Mouse (Mus musculus) megakaryocyte, embryonic 14.5 days (primary cell): ENCODE results near the gene Gm42669. TPM values are rescaled to one million over a fixed set of nuclear protein-coding genes. Genes with fewer than 3 reads are reported as not detected.

Experiments
- H3K27me3 ChIP-seq: replicated peaks from 2 replicates; pipeline ENCODE3; 2012; ENCODE audit warnings: inconsistent platforms
- H3K36me3 ChIP-seq: replicated peaks from 2 replicates; pipeline ENCODE3; 2012; ENCODE audit warnings: low read length, inconsistent platforms, mixed read lengths
- H3K4me1 ChIP-seq: 2 replicates; pipeline ENCODE4 v1.6.1; 2012; ENCODE audit warnings: inconsistent platforms
- H3K4me3 ChIP-seq: replicated peaks from 2 replicates; pipeline ENCODE3; 2012; ENCODE audit warnings: moderate library complexity, mild to moderate bottlenecking, inconsistent platforms
- H3K9me3 ChIP-seq: 2 replicates; pipeline ENCODE4 v1.6.1; 2012; ENCODE audit warnings: inconsistent platforms
- FLI1 ChIP-seq: IDR thresholded peaks from 2 replicates; pipeline ENCODE4 v1.6.1; 2012; ENCODE audit warnings: low read length, inconsistent platforms, mixed read lengths
- GATA1 ChIP-seq: IDR thresholded peaks from 3 replicates; pipeline ENCODE4 v1.6.1; 2012; ENCODE audit warnings: mixed read lengths, low read length, inconsistent platforms, borderline replicate concordance
- polyA plus RNA-seq: library from polyadenylated mRNA; stranded (reverse); fragments of >175 nt; gene quantifications from 2 replicates; pipeline ENCODE4 v1.2.3, GENCODE M21; 2012; ENCODE audit warnings: low replicate concordance; ENCODE audit not compliant: insufficient read depth

Gene Gm42669
- 0.25 TPM in 1 of 2 replicates, not detected in the other for polyA plus RNA-seq

- Histone ChIP-seq H3K27me3 (no peaks in the 10 kb centered on the region), H3K4me3 (no peak within 1 kb of the TSS), H3K4me1 (peaks cover 10% of the 10 kb centered on the region), H3K36me3 (peaks cover 25% of the 10 kb centered on the region), H3K9me3 (no peaks in the 10 kb centered on the region)
- TF ChIP-seq GATA1 = no peak
- no peak for TF ChIP-seq FLI1
Measured at GRCm38 (mm10) chr5:107507321-107507720, at the start of gene Gm42669. Gm42669 (plus strand) TSS chr5:107507621.

DNA sequence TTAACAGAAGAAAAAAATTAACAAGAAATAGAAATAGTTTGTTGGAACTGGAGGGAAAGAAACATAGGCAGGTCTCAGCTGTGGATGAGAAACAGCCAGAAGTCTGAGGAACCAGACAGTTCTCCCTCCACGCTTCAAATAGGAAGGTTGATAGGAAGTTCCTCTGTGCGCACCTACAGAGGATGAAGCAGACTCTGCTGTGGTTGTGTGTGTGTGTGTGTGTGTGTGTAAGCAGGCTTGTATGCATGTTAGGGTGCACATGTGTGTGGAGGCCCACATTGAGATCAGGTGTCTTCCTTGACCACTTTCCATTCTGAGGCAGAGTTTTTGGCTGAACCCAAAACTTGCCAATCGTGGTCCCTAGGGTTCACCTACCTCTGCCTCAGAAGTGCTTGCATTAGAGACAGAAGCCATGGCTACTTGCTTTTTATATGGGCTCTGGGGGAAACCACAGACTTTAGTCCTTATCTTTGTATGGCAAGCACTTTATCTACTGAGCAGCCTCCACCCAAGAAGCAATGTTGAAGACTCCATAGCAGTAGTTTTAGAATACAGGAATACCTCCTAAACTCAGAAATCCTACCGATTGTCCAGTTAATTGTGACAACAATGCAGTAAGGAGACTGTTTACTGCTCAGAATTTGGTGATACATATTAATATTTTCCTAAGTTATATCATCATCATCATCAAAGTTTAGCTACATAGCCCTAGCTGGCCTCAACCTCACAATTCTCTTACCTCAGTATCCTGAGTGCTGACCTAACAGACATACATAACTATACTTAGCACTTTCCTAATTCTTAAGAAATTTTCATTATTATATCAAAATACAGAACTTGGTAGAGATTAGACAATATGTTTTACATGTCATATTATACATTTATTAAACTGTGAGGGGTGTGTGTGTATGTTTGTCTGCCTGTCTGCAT is 45.0 kb upstream of the Gm42669 start:
- no peak for TF ChIP-seq FLI1
- no peak for TF ChIP-seq GATA1
- Histone ChIP-seq H3K9me3 (no peaks in the 10 kb centered on the region), H3K4me3 (peak overlapping the region; percentile 38)

GRCm38 (mm10) chr5:107466501-107466900 is 40.9 kb upstream of the Gm42669 start:
- TF ChIP-seq GATA1 (no peak), FLI1 (no peak)
- H3K4me1 ChIP-seq = peaks cover 37% of the 10 kb centered on the region
- no peaks in the 10 kb centered on the region for H3K27me3 ChIP-seq
- no peaks in the 10 kb centered on the region for H3K9me3 ChIP-seq
- peaks cover 11% of the 10 kb centered on the region for H3K36me3 ChIP-seq
- H3K4me3 ChIP-seq = no peak overlapping the region

More for the DNA sequence above, 45.0 kb upstream of the Gm42669 start:
- H3K36me3 ChIP-seq = peaks cover 9% of the 10 kb centered on the region
- H3K27me3 ChIP-seq = no peaks in the 10 kb centered on the region
- peaks cover 34% of the 10 kb centered on the region for H3K4me1 ChIP-seq

DNA sequence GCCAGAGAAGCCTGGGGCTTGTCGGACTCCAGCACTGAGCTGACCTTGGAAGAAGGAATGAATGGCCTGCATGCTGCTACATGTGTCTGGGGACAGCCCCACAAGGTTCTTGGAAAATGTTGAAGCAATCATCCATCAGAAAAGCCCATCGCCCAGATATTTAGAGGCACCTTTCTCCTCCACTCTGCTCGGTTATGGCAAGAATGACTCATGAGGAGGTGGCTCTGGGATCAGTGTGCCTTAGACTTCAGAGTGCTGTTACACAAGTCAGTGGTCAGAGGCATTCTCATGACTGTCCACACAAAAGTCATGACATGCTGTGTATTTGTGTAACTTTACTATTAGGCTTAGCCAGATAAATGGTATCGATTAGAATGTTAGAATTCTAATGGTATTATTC is 40.3 kb upstream of the Gm42669 start:
- H3K27me3 ChIP-seq = no peaks in the 10 kb centered on the region
- TF ChIP-seq FLI1 (no peak), GATA1 (no peak)
- H3K4me3 ChIP-seq = no peak overlapping the region
- H3K4me1 ChIP-seq = peaks cover 36% of the 10 kb centered on the region
- no peaks in the 10 kb centered on the region for H3K9me3 ChIP-seq
- H3K36me3 ChIP-seq = peaks cover 10% of the 10 kb centered on the region

DNA sequence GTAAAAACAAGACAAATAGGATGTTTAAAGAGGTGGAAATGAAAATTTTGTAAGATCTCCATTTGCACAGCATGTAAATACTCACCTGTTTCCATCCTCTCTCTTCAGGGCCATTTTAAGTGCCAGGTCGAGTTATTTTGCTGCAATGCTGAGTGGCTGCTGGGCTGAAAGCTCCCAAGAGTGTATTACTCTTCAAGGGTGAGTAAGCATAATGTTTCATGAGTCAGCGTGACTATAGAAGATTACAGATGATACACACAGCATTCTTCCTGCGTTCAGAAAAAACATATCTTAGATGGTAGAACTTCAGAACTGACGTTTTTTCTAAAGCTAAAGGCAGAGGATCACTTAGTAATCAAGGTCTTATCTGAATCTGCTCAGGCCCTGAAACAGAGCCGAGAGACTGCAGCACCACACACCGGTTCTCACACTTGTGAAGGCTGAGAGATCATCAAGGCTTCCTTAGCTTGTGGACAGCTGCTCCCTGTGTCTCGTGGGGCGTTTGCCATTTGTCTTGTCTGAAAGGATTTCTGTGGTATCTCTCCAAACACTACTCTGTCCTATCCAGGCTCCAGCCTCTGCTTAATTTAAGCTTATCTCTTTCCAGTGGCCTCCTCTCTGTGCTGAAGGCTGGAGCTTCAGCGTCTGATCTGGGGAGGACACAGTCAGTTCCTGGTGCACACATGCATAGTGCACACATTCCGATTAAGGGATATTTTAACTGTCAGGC is 36.7 kb upstream of the Gm42669 start:
- TF ChIP-seq FLI1 (no peak), GATA1 (no peak)
- Histone ChIP-seq H3K27me3 (no peaks in the 10 kb centered on the region), H3K9me3 (peaks cover 4% of the 10 kb centered on the region), H3K4me1 (peaks cover 32% of the 10 kb centered on the region), H3K36me3 (peaks cover 25% of the 10 kb centered on the region), H3K4me3 (no peak overlapping the region)

- Histone ChIP-seq H3K36me3 (peaks cover 14% of the 10 kb centered on the region), H3K4me1 (peaks cover 28% of the 10 kb centered on the region), H3K9me3 (peaks cover 4% of the 10 kb centered on the region), H3K27me3 (no peaks in the 10 kb centered on the region), H3K4me3 (peak overlapping the region; percentile 57)
- TF ChIP-seq FLI1 (no peak), GATA1 (no peak)
Measured at GRCm38 (mm10) chr5:107480194-107480593, 27.2 kb upstream of the Gm42669 start.

GRCm38 (mm10) chr5:107488996-107489395 is 18.4 kb upstream of the Gm42669 start:
- peaks cover 22% of the 10 kb centered on the region for H3K36me3 ChIP-seq
- no peaks in the 10 kb centered on the region for H3K27me3 ChIP-seq
- H3K4me1 ChIP-seq = peaks cover 17% of the 10 kb centered on the region
- no peak overlapping the region for H3K4me3 ChIP-seq
- no peaks in the 10 kb centered on the region for H3K9me3 ChIP-seq
- TF ChIP-seq FLI1 = no peak
- no peak for TF ChIP-seq GATA1

GRCm38 (mm10) chr5:107491036-107491435 is 16.4 kb upstream of the Gm42669 start:
- Histone ChIP-seq H3K27me3 (no peaks in the 10 kb centered on the region), H3K36me3 (peaks cover 28% of the 10 kb centered on the region), H3K4me1 (peaks cover 17% of the 10 kb centered on the region), H3K4me3 (no peak overlapping the region), H3K9me3 (peaks cover 5% of the 10 kb centered on the region)
- no peak for TF ChIP-seq FLI1
- no peak for TF ChIP-seq GATA1

GRCm38 (mm10) chr5:107492471-107492870 is 14.9 kb upstream of the Gm42669 start:
- Histone ChIP-seq H3K4me1 (peaks cover 17% of the 10 kb centered on the region), H3K4me3 (no peak overlapping the region), H3K27me3 (no peaks in the 10 kb centered on the region), H3K9me3 (peaks cover 5% of the 10 kb centered on the region), H3K36me3 (peaks cover 30% of the 10 kb centered on the region)
- TF ChIP-seq GATA1 = no peak
- TF ChIP-seq FLI1 = no peak
